Mouse (Mus musculus): ENCODE measurements around the gene Oxct2b.
A peak's percentile ranks its signal among the peaks of the same experiment; 100 is the strongest.

GRCm38 (mm10) chr4:123082283-123083163 is 33.5 kb upstream of the Oxct2b start:
- TF ChIP-seq CTCF (conservative IDR thresholded peaks at IDR 0.05; ENCODE audit: low read length) (peak; percentile 86), NANOG (IDR thresholded peaks at IDR 0.05; ENCODE audit: borderline replicate concordance, low read length) (no peak)

Data from E14TG2a.4 (cell line).